Mouse (Mus musculus): ENCODE data around the gene Ckmt2.

DNA sequence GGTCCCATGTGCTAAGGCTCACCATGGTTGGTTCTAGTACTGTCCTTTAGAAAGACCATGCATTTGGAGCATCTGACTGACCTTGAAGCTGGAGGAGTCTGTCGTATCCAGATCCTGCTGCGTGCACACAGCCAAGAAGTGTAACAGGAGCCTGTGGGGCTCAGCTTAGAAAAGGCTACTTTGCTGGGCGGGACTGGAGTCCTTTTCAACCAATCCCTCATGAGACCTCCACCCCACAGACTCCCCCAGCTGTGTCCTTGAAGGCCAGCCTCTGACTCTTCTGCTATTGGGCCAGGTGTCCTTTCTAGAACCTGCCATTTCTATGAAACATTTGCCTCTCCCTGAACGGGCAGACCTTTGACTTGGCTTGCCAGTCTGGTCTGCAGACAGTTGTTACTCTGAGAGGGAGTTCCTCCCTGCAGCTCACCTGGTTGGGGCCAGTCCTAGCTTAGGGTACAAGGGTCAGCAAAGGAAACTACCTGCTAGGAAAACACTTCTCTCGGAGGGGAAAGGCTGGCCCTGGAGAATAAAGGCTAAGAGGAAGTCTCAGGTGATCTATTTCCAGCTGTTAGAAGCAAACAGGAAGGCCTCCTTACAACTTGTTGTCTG is at the start of gene Ckmt2:
- TF ChIP-seq CTCF (IDR thresholded peaks at IDR 0.05; ENCODE audit: low read depth) = no peak
- TF ChIP-seq EP300 (IDR thresholded peaks at IDR 0.05; ENCODE audit: low read depth) = no peak
